Mouse (Mus musculus): ENCODE results near the gene Sez6l2. TPM values are rescaled to one million over a fixed set of nuclear protein-coding genes. Genes with fewer than 3 reads are reported as not detected.

Sez6l2 gene
- polyA plus RNA-seq (2012; rRNA removed) = 5.1 and 5.3 TPM in 2 replicates

GRCm38 (mm10) chr7:126949793-126950646 lies at the start of gene Sez6l2:
TSS of gene Sez6l2 (plus strand) at chr7:126950563.

GRCm38 (mm10) chr7:126922624-126923060 lies 27.7 kb upstream of the Sez6l2 start, which contains the start of gene Tmem219:
TSS of gene Tmem219 (minus strand) at chr7:126922917.

GRCm38 (mm10) chr7:126928384-126929037 lies 21.9 kb upstream of the Sez6l2 start, which contains the start of gene Kctd13:
TSS of gene Kctd13 (plus strand) at chr7:126928879.

GRCm38 (mm10) chr7:126949403-126949792 lies 965 bp upstream of the Sez6l2 start, which contains the start of gene Asphd1:
TSS of gene Asphd1 (minus strand) at chr7:126949582.

GRCm38 (mm10) chr7:126975893-126975949 lies 25.4 kb downstream of the Sez6l2 start, which contains the start of gene Cdipt:
TSS of gene Cdipt (plus strand) at chr7:126975914.

GRCm38 (mm10) chr7:126975950-126976866 lies 25.8 kb downstream of the Sez6l2 start, which contains the start of gene Cdiptos:
TSS of gene Cdiptos (minus strand) at chr7:126976098.

GRCm38 (mm10) chr7:127014320-127014719 lies 64.0 kb downstream of the Sez6l2 start, which contains the start of gene Mvp:
TSS of gene Mvp (minus strand) at chr7:127014621.

GRCm38 (mm10) chr7:127016481-127016485 lies 65.9 kb downstream of the Sez6l2 start, which contains the start of gene Pagr1b:
TSS of gene Pagr1b (minus strand) at chr7:127016484.

GRCm38 (mm10) chr7:127016971-127017949 lies 66.9 kb downstream of the Sez6l2 start, which contains the start of gene Pagr1a:
TSS of gene Pagr1a (minus strand) at chr7:127017352.

Other genes with a start within 250 kb of the Sez6l2 start
- 84.8 and 89.6 TPM in 2 replicates for gene Coro1a, start 242.8 kb upstream of the Sez6l2 start, polyA plus RNA-seq (2012; rRNA removed)
- 651 and 659 TPM in 2 replicates for gene Mapk3, start 191.0 kb upstream of the Sez6l2 start, polyA plus RNA-seq (2012; rRNA removed)
- 9.4 and 26.3 TPM in 2 replicates for gene Gdpd3, start 184.2 kb upstream of the Sez6l2 start, polyA plus RNA-seq (2012; rRNA removed)
- gene Ypel3, start 173.6 kb upstream of the Sez6l2 start, polyA plus RNA-seq (2012; rRNA removed) = 414 and 445 TPM in 2 replicates
- gene Tbx6, start 169.1 kb upstream of the Sez6l2 start, polyA plus RNA-seq (2012; rRNA removed) = 4.6 and 5.0 TPM in 2 replicates
- 190 and 210 TPM in 2 replicates for gene Ppp4c, start 158.1 kb upstream of the Sez6l2 start, polyA plus RNA-seq (2012; rRNA removed)
- gene Fam57b, start 152.9 kb upstream of the Sez6l2 start, polyA plus RNA-seq (2012; rRNA removed) = 2.6 and 3.6 TPM in 2 replicates
- not detected in 2 replicates for gene 4930451I11Rik, start 118.9 kb upstream of the Sez6l2 start, polyA plus RNA-seq (2012; rRNA removed)
- gene Doc2a, start 103.1 kb upstream of the Sez6l2 start, polyA plus RNA-seq (2012; rRNA removed) = not detected in 2 replicates
- gene Hirip3, start 88.6 kb upstream of the Sez6l2 start, polyA plus RNA-seq (2012; rRNA removed) = 6.8 and 9.7 TPM in 2 replicates
- gene Ino80e, start 88.2 kb upstream of the Sez6l2 start, polyA plus RNA-seq (2012; rRNA removed) = 53.1 and 56.0 TPM in 2 replicates
- gene Taok2, start 65.9 kb upstream of the Sez6l2 start, polyA plus RNA-seq (2012; rRNA removed) = 99.3 and 107 TPM in 2 replicates
- gene Tmem219, start 27.6 kb upstream of the Sez6l2 start, polyA plus RNA-seq (2012; rRNA removed) = 109 and 125 TPM in 2 replicates
- 15.5 and 21.3 TPM in 2 replicates for gene Kctd13, start 21.7 kb upstream of the Sez6l2 start, polyA plus RNA-seq (2012; rRNA removed)
- gene Asphd1, start 981 bp upstream of the Sez6l2 start, polyA plus RNA-seq (2012; rRNA removed) = 0.51 and 0.92 TPM in 2 replicates
- gene Cdipt, start 25.4 kb downstream of the Sez6l2 start, polyA plus RNA-seq (2012; rRNA removed) = 248 and 339 TPM in 2 replicates
- 0.65 and 0.88 TPM in 2 replicates for gene Cdiptos, start 25.5 kb downstream of the Sez6l2 start, polyA plus RNA-seq (2012; rRNA removed)
- 270 and 280 TPM in 2 replicates for gene Mvp, start 64.1 kb downstream of the Sez6l2 start, polyA plus RNA-seq (2012; rRNA removed)
- gene Pagr1b, start 65.9 kb downstream of the Sez6l2 start, polyA plus RNA-seq (2012; rRNA removed) = 3.0 and 4.5 TPM in 2 replicates
- 0.86 and 12.8 TPM in 2 replicates for gene Pagr1a, start 66.8 kb downstream of the Sez6l2 start, polyA plus RNA-seq (2012; rRNA removed)
- 35.5 and 40.3 TPM in 2 replicates for gene Gm42742, start 70.5 kb downstream of the Sez6l2 start, polyA plus RNA-seq (2012; rRNA removed)
- 7.0 and 8.9 TPM in 2 replicates for gene Prrt2, start 70.6 kb downstream of the Sez6l2 start, polyA plus RNA-seq (2012; rRNA removed)
- gene Maz, start 76.5 kb downstream of the Sez6l2 start, polyA plus RNA-seq (2012; rRNA removed) = 182 and 234 TPM in 2 replicates
- gene Kif22, start 91.9 kb downstream of the Sez6l2 start, polyA plus RNA-seq (2012; rRNA removed) = 6.3 and 6.9 TPM in 2 replicates
- gene Zg16, start 136.8 kb downstream of the Sez6l2 start, polyA plus RNA-seq (2012; rRNA removed) = 4,054 and 4,768 TPM in 2 replicates
- 21.2 and 21.4 TPM in 2 replicates for gene AI467606, start 140.8 kb downstream of the Sez6l2 start, polyA plus RNA-seq (2012; rRNA removed)
- 0.65 and 0.79 TPM in 2 replicates for gene Qprt, start 171.7 kb downstream of the Sez6l2 start, polyA plus RNA-seq (2012; rRNA removed)
- gene Spn, start 187.3 kb downstream of the Sez6l2 start, polyA plus RNA-seq (2012; rRNA removed) = 1.9 and 2.2 TPM in 2 replicates
- 17.7 and 20.8 TPM in 2 replicates for gene Cd2bp2, start 245.5 kb downstream of the Sez6l2 start, polyA plus RNA-seq (2012; rRNA removed)